8 mouse cellular contexts compared by ENCODE assay signal in the genomic region with DNA sequence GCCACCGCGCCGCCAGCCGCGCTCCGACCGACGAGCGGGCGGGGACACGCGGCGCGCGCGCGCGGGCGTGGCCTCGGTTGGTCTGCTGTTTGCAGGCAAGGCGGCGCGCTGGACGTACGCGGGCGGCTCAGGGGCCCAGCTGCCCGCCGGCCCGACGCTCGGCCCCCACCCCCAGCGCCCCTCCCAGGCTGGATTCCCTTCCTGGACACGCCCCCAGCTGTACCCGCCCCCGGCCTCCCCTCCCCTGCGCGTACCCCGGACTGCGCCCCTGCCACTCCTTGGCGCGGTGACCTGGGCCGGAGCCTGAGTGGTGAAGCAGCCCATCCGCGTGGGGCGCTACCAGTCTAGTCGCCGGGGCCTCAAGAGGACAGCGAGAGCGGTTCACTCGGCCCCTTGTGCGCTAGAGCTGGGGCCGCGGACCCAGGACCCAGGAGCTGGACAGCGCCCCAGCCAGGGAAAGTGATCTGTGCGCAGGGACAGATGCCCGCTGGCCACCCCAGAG. TPM values are rescaled to one million over a fixed set of nuclear protein-coding genes. Genes with fewer than 3 reads are reported as not detected.
DNase-seq lines count a peak whose midpoint lies in the region; ATAC-seq and TF ChIP-seq lines count a peak whose summit lies in the region.

Gene Ctbp1 (minus strand): TSS at position 42 of the 502 bp plus-strand sequence.

- peak; percentile 5 for TF ChIP-seq RAD21 in CH12.LX (IDR thresholded peaks at IDR 0.05; ENCODE audit: low read depth, low read length)

- peaks cover 41% of the 10 kb centered on the region for H3K79me2 ChIP-seq in CH12.LX (replicated peaks; ENCODE audit: control insufficient read depth, extremely low read depth, insufficient read depth, poor library complexity, severe bottlenecking)

- H3K9me3 ChIP-seq in CH12.LX (replicated peaks; ENCODE audit: low read length), result no peaks in the 10 kb centered on the region
- H3K9me3 ChIP-seq in forebrain, embryonic 12.5 days, result no peaks in the 10 kb centered on the region
- H3K9me3 ChIP-seq in heart, postnatal 0 days (replicated peaks; ENCODE audit: control insufficient read depth, low read length), result no peaks in the 10 kb centered on the region
- H3K9me3 ChIP-seq in liver, embryonic 16.5 days (replicated peaks; ENCODE audit: control insufficient read depth, low read length), result no peaks in the 10 kb centered on the region
- H3K9me3 ChIP-seq in neural tube, embryonic 13.5 days, result no peaks in the 10 kb centered on the region

- peaks cover 15 to 33% of the 10 kb centered on the region in 2 experiments for H3K36me3 ChIP-seq in CH12.LX (replicated peaks in 1 of 2; ENCODE audit: control insufficient read depth in 1 of 2, insufficient read depth in 1 of 2, low read length in 1 of 2)
- peaks cover 10% of the 10 kb centered on the region for H3K36me3 ChIP-seq in forebrain, embryonic 12.5 days (replicated peaks)
- no peaks in the 10 kb centered on the region for H3K36me3 ChIP-seq in heart, postnatal 0 days (replicated peaks; ENCODE audit: control insufficient read depth, insufficient read depth, low read length)
- peaks cover 3% of the 10 kb centered on the region; the same call in 1 of the 2 replicates for H3K36me3 ChIP-seq in liver, embryonic 16.5 days (ENCODE audit: control insufficient read depth, insufficient read depth)
- H3K36me3 ChIP-seq in neural tube, embryonic 13.5 days, result no peaks in the 10 kb centered on the region
- H3K36me3 ChIP-seq in testis, adult 2 months (ENCODE audit: control insufficient read depth, insufficient read depth, low read length), result no peaks in the 10 kb centered on the region

- 0 out of 2 replicates have a peak, but pooled peaks have one; percentile 30 for TF ChIP-seq POLR2A in CH12.LX (IDR thresholded peaks at IDR 0.05; ENCODE audit: low read depth, low read length)
- TF ChIP-seq POLR2A in testis, adult 2 months (IDR thresholded peaks at IDR 0.05; ENCODE audit: control insufficient read depth, low read depth, low read length), result no peak; the same call in 1 of the 2 replicates

- H3K4me3 ChIP-seq in CH12.LX (replicated peaks in 1 of 3; ENCODE audit: low read depth in 2 of 3, low read length in 2 of 3, poor library complexity in 1 of 3), result peak within 1 kb of the TSS; percentile 87 to 90 (median 88)
- H3K4me3 ChIP-seq in forebrain, embryonic 12.5 days (replicated peaks), result peak within 1 kb of the TSS; percentile 81
- H3K4me3 ChIP-seq in heart, postnatal 0 days (ENCODE audit: low read depth, low read length), result peak within 1 kb of the TSS; percentile 77
- H3K4me3 ChIP-seq in liver, embryonic 16.5 days (ENCODE audit: low read depth, low read length), result peak within 1 kb of the TSS; percentile 93
- peak within 1 kb of the TSS; percentile 55 for H3K4me3 ChIP-seq in neural tube, embryonic 13.5 days
- peak within 1 kb of the TSS; percentile 96 for H3K4me3 ChIP-seq in testis, adult 2 months (ENCODE audit: control insufficient read depth, low read depth, low read length)

- no peak for TF ChIP-seq EP300 in CH12.LX (IDR thresholded peaks at IDR 0.05; ENCODE audit: low read length)
- TF ChIP-seq EP300 in heart, postnatal 0 days (IDR thresholded peaks at IDR 0.05; ENCODE audit: low read depth), result peak; percentile 57; the same call in 1 of the 2 replicates

- DNase-seq in CH12.LX (ENCODE audit: extremely low read depth), result peak; percentile 86
- peak; percentile 75 for DNase-seq in c-Kit-positive CD71-positive TER-119-negative erythroid progenitor cells, embryonic 14.5 days (ENCODE audit: low read depth)
- peak; percentile 93 for DNase-seq in heart, postnatal 0 days (ENCODE audit: low spot score)
- peak; percentile 95 to 98 for DNase-seq in kidney, postnatal 4 days

- peak within 1 kb of the TSS; percentile 79 for H3K27ac ChIP-seq in CH12.LX (ENCODE audit: insufficient read depth, low read depth)
- H3K27ac ChIP-seq in forebrain, embryonic 12.5 days, result peak within 1 kb of the TSS; percentile 98
- H3K27ac ChIP-seq in heart, postnatal 0 days (ENCODE audit: low read depth), result peak within 1 kb of the TSS; percentile 97
- H3K27ac ChIP-seq in liver, embryonic 16.5 days (ENCODE audit: low read length), result peak within 1 kb of the TSS; percentile 98
- H3K27ac ChIP-seq in neural tube, embryonic 13.5 days (replicated peaks), result peak within 1 kb of the TSS; percentile 98
- H3K27ac ChIP-seq in testis, adult 2 months (ENCODE audit: control insufficient read depth, insufficient read depth, low read depth, low read length), result peak within 1 kb of the TSS; percentile 97

- dilution Hi-C loops in CH12.LX (cut with MboI; ENCODE audit: extremely low pct_ligation_motif_present, extremely low pct_unique_long_range_greater_than_20kb, low sequenced_read_pairs), result no loop called here

- peak within 1 kb of the TSS; percentile 86 for H3K4me2 ChIP-seq in CH12.LX (ENCODE audit: insufficient read depth, low read depth, poor library complexity, severe bottlenecking)
- H3K4me2 ChIP-seq in forebrain, embryonic 12.5 days, result peak within 1 kb of the TSS; percentile 93
- H3K4me2 ChIP-seq in heart, postnatal 0 days (ENCODE audit: low read depth, low read length), result peak within 1 kb of the TSS; percentile 84
- peak within 1 kb of the TSS; percentile 91 for H3K4me2 ChIP-seq in liver, embryonic 16.5 days (ENCODE audit: low read depth, low read length)
- peak within 1 kb of the TSS; percentile 92 for H3K4me2 ChIP-seq in neural tube, embryonic 13.5 days

- no peaks in the 10 kb centered on the region for H3K27me3 ChIP-seq in CH12.LX (replicated peaks)
- H3K27me3 ChIP-seq in forebrain, embryonic 12.5 days, result no peaks in the 10 kb centered on the region
- H3K27me3 ChIP-seq in heart, postnatal 0 days (ENCODE audit: control insufficient read depth, insufficient read depth, low read length), result no peaks in the 10 kb centered on the region
- H3K27me3 ChIP-seq in liver, embryonic 16.5 days (ENCODE audit: control insufficient read depth, insufficient read depth, low read depth, low read length), result no peaks in the 10 kb centered on the region
- no peaks in the 10 kb centered on the region for H3K27me3 ChIP-seq in neural tube, embryonic 13.5 days
- no peaks in the 10 kb centered on the region for H3K27me3 ChIP-seq in testis, adult 2 months (ENCODE audit: control insufficient read depth, insufficient read depth, low read length)

- peak in 1 of 2 experiments; percentile 59; a peak in 2 of 4 replicates for TF ChIP-seq CTCF in CH12.LX (conservative IDR thresholded peaks at IDR 0.05 in 1 of 2, IDR thresholded peaks at IDR 0.05 in 1 of 2; ENCODE audit: low read depth in 2 of 2, low read length in 2 of 2)
- peak; percentile 40 for TF ChIP-seq CTCF in heart, postnatal 0 days (IDR thresholded peaks at IDR 0.05; ENCODE audit: low read depth)
- no peak for TF ChIP-seq CTCF in testis, adult 2 months (IDR thresholded peaks at IDR 0.05; ENCODE audit: control insufficient read depth, insufficient read depth, insufficient replicate concordance, low read depth, low read length)

- peaks cover 13 to 40% of the 10 kb centered on the region in 2 experiments for H3K4me1 ChIP-seq in CH12.LX (ENCODE audit: control insufficient read depth in 1 of 2, insufficient read depth in 2 of 2)
- peaks cover 41% of the 10 kb centered on the region for H3K4me1 ChIP-seq in forebrain, embryonic 12.5 days
- peaks cover 33% of the 10 kb centered on the region for H3K4me1 ChIP-seq in heart, postnatal 0 days (ENCODE audit: control insufficient read depth, insufficient read depth)
- peaks cover 46% of the 10 kb centered on the region for H3K4me1 ChIP-seq in liver, embryonic 16.5 days (ENCODE audit: control insufficient read depth, low read depth, low read length)
- H3K4me1 ChIP-seq in neural tube, embryonic 13.5 days (replicated peaks), result peaks cover 43% of the 10 kb centered on the region
- H3K4me1 ChIP-seq in testis, adult 2 months (ENCODE audit: control insufficient read depth, insufficient read depth, low read length), result peaks cover 13% of the 10 kb centered on the region

- peak within 1 kb of the TSS; percentile 90 for H3K9ac ChIP-seq in CH12.LX (ENCODE audit: insufficient read depth, low read depth)
- peak within 1 kb of the TSS; percentile 91 for H3K9ac ChIP-seq in forebrain, embryonic 12.5 days
- H3K9ac ChIP-seq in heart, postnatal 0 days (replicated peaks; ENCODE audit: low read depth, low read length), result peak within 1 kb of the TSS; percentile 77
- H3K9ac ChIP-seq in liver, embryonic 16.5 days (ENCODE audit: low read depth, low read length), result peak within 1 kb of the TSS; percentile 96
- H3K9ac ChIP-seq in neural tube, embryonic 13.5 days, result peak within 1 kb of the TSS; percentile 80

- in situ Hi-C loops in CH12.LX (cut with MboI; ENCODE audit: low pct_ligation_motif_present, low pct_unique_long_range_greater_than_20kb, low sequenced_read_pairs), result loop anchor here (5.0 to 25.0 kb wide), 2 partner anchors 102 to 312 kb away; partner anchors contain the start of gene Uvssa

- WGBS in forebrain, embryonic 12.5 days, result under 1% methylated on average over 37 of the region's 57 CpGs
- WGBS in heart, postnatal 0 days, result under 1% methylated on average over 46 of the region's 57 CpGs
- WGBS in liver, embryonic 16.5 days (ENCODE audit: insufficient replicate concordance), result under 1% methylated on average over 56 of the region's 57 CpGs
- 0% methylated on average over 40 of the region's 57 CpGs for WGBS in neural tube, embryonic 13.5 days

- ATAC-seq in forebrain, embryonic 12.5 days (ENCODE audit: low FRiP score), result peak; percentile 91
- peak; percentile 89 for ATAC-seq in heart, postnatal 0 days (ENCODE audit: insufficient read depth, low read depth)
- ATAC-seq in liver, embryonic 16.5 days (ENCODE audit: low read depth), result peak; percentile 81
- ATAC-seq in neural tube, embryonic 13.5 days (ENCODE audit: low read depth), result peak; percentile 88

TF ChIP-seq in CH12.LX, 34 proteins besides CTCF, POLR2A, EP300 and RAD21 (continues in another document):
- TF ChIP-seq MAX (IDR thresholded peaks at IDR 0.05; ENCODE audit: low read length), result no peak
- peak; percentile 47 for TF ChIP-seq NRF1 (IDR thresholded peaks at IDR 0.05; ENCODE audit: low read depth, low read length)
- no peak for TF ChIP-seq USF1 (IDR thresholded peaks at IDR 0.05; ENCODE audit: low read depth, low read length)
- peak; percentile 57; the same call in 1 of the 2 replicates for TF ChIP-seq MXI1 (IDR thresholded peaks at IDR 0.05; ENCODE audit: low read depth, low read length)
- no peak for TF ChIP-seq TBP (conservative IDR thresholded peaks at IDR 0.05; ENCODE audit: low read depth, low read length)
- TF ChIP-seq MAZ (IDR thresholded peaks at IDR 0.05; ENCODE audit: low read depth, low read length), result peak; percentile 4; the same call in 1 of the 2 replicates

RNA-seq across cellular contexts. Expression of gene Ctbp1, which starts in this region (rescaled TPM):
- total RNA-seq in CH12.LX (2012; rRNA removed) (173 and 187 TPM in 2 replicates), CH12.LX (2014; rRNA removed) (101 and 109 TPM in 2 replicates)
- 167 and 188 TPM in 2 replicates for polyA plus RNA-seq in CH12.LX (2012; ENCODE audit: insufficient read length, low read depth)
- polyA plus RNA-seq in forebrain, embryonic 12.5 days (2016; fragmentation: Nextera tagmentation; extraction: Ambion mirVana), result 545 and 552 TPM in 2 replicates
- 295 and 352 TPM in 2 replicates for total RNA-seq in heart, postnatal 0 days (2014; rRNA removed; ENCODE audit: low replicate concordance)
- polyA plus RNA-seq in heart, postnatal 0 days (2015; fragmentation: Nextera tagmentation; extraction: Ambion mirVana), result 156 and 165 TPM in 2 replicates
- 159 and 168 TPM in 2 replicates for polyA plus RNA-seq in liver, embryonic 16.5 days (2015; fragmentation: Nextera tagmentation; extraction: Ambion mirVana)
- 505 and 526 TPM in 2 replicates for polyA plus RNA-seq in neural tube, embryonic 13.5 days (2015; fragmentation: Nextera tagmentation; extraction: Ambion mirVana)
- polyA plus RNA-seq in testis, adult 2 months (2012; rRNA removed), result 35.7 and 39.7 TPM in 2 replicates

Comparison
In these comparisons a context has a peak if more than half of its experiments do, and no peak if none do; other contexts are left out.
1. Peak in every context shown above with its lines: DNase-seq, ATAC-seq, H3K4me3 ChIP-seq and H3K27ac ChIP-seq.